19 mouse cellular contexts compared by ENCODE assay signal in the genomic region with DNA sequence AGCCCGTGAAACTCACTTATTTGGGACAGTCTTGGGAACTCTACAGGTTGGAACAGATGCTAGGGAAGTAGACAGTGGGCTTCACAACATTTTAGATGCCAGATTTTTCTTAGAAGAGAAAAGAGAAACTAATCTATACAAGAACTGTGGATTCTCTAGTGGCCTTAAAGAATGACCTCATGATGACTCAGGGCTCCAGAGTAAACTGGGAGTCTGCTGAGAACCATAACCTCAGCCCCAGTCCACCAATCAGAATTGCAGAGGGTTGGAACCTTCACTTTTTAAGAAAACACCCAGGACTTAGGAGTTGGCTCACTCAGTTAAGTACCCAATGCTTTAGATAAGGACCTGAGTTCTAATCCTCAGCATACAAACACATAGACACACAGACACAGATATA.
"Had no signal": no experiment of that assay in that cellular context is flagged by ENCODE, and none has a peak within 500 bp of the region (broad histone marks: within the 10 kb centered on the region; RNA-seq: fewer than 3 reads in every experiment).

No protein-coding gene starts in this region.

- H3K9ac ChIP-seq: limb, embryonic 12.5 days; limb, embryonic 15.5 days; liver, embryonic 14.5 days; liver, postnatal 0 days; lung, embryonic 14.5 days; midbrain, embryonic 13.5 days; neural tube, embryonic 13.5 days; stomach, embryonic 15.5 days had no signal

- H3K4me2 ChIP-seq: limb, embryonic 12.5 days; limb, embryonic 15.5 days; liver, embryonic 11.5 days; lung, embryonic 14.5 days; midbrain, embryonic 13.5 days; neural tube, embryonic 13.5 days; stomach, embryonic 15.5 days had no signal

- DNase-seq: kidney, postnatal 14 days; kidney, postnatal 4 days; left cerebral cortex, postnatal 4 days; liver, postnatal 0 days; lung, embryonic 14.5 days; retina, postnatal 1 day; right cerebral cortex, postnatal 25 days; spleen, adult 18-20 months; thymus, postnatal 36 days had no signal

- H3K27me3 ChIP-seq: limb, embryonic 12.5 days; limb, embryonic 15.5 days; midbrain, embryonic 13.5 days; neural tube, embryonic 13.5 days; stomach, embryonic 15.5 days had no signal

- H3K27ac ChIP-seq: limb, embryonic 12.5 days; limb, embryonic 15.5 days; liver, embryonic 14.5 days; midbrain, embryonic 10.5 days; midbrain, embryonic 13.5 days; neural tube, embryonic 13.5 days; stomach, embryonic 15.5 days had no signal

- H3K36me3 ChIP-seq: limb, embryonic 12.5 days; limb, embryonic 15.5 days; midbrain, embryonic 10.5 days; midbrain, embryonic 13.5 days; neural tube, embryonic 13.5 days; stomach, embryonic 15.5 days had no signal

- H3K4me1 ChIP-seq: limb, embryonic 12.5 days; limb, embryonic 15.5 days; midbrain, embryonic 10.5 days; midbrain, embryonic 13.5 days; neural tube, embryonic 13.5 days; stomach, embryonic 15.5 days had no signal

- H3K4me3 ChIP-seq: limb, embryonic 12.5 days; limb, embryonic 15.5 days; megakaryocyte, embryonic 14.5 days; midbrain, embryonic 10.5 days; midbrain, embryonic 13.5 days; myocyte; neural tube, embryonic 13.5 days; stomach, embryonic 15.5 days had no signal

- H3K9me3 ChIP-seq: limb, embryonic 12.5 days; limb, embryonic 15.5 days; midbrain, embryonic 10.5 days; midbrain, embryonic 13.5 days; neural tube, embryonic 13.5 days; stomach, embryonic 15.5 days had no signal
